Mouse (Mus musculus) small intestine, adult 2 months (tissue): Measurements from ENCODE around the gene Dusp10.

Experiments used
- CTCF ChIP-seq: fragments of 200-500 bp; IDR thresholded peaks from 2 replicates; pipeline ENCODE4 v1.5.1; 2012; ENCODE audit warnings: low read depth, mild to moderate bottlenecking, control low read depth, inconsistent platforms, low read length, moderate library complexity, mixed read lengths; ENCODE audit not compliant: insufficient replicate concordance, insufficient read length; ENCODE audit errors: extremely low read depth
- POLR2A ChIP-seq: fragments of 200-500 bp; IDR thresholded peaks from 2 replicates; pipeline ENCODE4 v1.6.1; 2012; ENCODE audit warnings: low read depth, mild to moderate bottlenecking, control low read depth, inconsistent platforms, low read length, moderate library complexity

- TF ChIP-seq POLR2A (no peak), CTCF (no peak)
These were observed 21.2 kb upstream of the Dusp10 start for GRCm38 (mm10) chr1:183991921-183992320.
